Mouse (Mus musculus) heart, postnatal 0 days (tissue): Measurements from ENCODE around the gene Smcp. TPM values are rescaled to one million over a fixed set of nuclear protein-coding genes. Genes with fewer than 3 reads are reported as not detected.

Source experiments
- ATAC-seq: fragments of 200-750 bp; cut with Nextera tagmentation; 2 replicates; pipeline ENCODE4 v1.8.0; 2017; ENCODE audit warnings: low read depth, moderate number of reproducible peaks, moderate library complexity; ENCODE audit not compliant: insufficient read depth
- DNase-seq: peaks from one replicate; pipeline ENCODE4 v3.0.0-alpha.2; 2016; ENCODE audit warnings: low spot score
- H3K27ac ChIP-seq: fragments of 300-500 bp; sonication (generic); 2 replicates; pipeline ENCODE4 v1.5.1; 2014; ENCODE audit warnings: low read depth, mild to moderate bottlenecking
- H3K27me3 ChIP-seq: fragments of 300-500 bp; sonication (generic); 2 replicates; pipeline ENCODE4 v1.6.1; 2014; ENCODE audit warnings: low read length, mixed read lengths; ENCODE audit not compliant: control insufficient read depth, insufficient read depth
- H3K36me3 ChIP-seq: fragments of 300-500 bp; sonication (generic); replicated peaks from 2 replicates; pipeline ENCODE4 v1.6.1; 2014; ENCODE audit warnings: low read length, mixed read lengths; ENCODE audit not compliant: control insufficient read depth, insufficient read depth
- H3K4me1 ChIP-seq: fragments of 300-500 bp; sonication (generic); 2 replicates; pipeline ENCODE4 v1.6.1; 2014; ENCODE audit warnings: antibody characterized with exemption; ENCODE audit not compliant: control insufficient read depth, insufficient read depth
- H3K4me2 ChIP-seq: fragments of 300-500 bp; sonication (generic); 2 replicates; pipeline ENCODE4 v1.6.1; 2014; ENCODE audit warnings: low read depth, mild to moderate bottlenecking, low read length, moderate library complexity
- H3K4me3 ChIP-seq: fragments of 300-500 bp; sonication (generic); 2 replicates; pipeline ENCODE4 v1.5.1; 2014; ENCODE audit warnings: low read depth, low read length
- H3K9ac ChIP-seq: fragments of 300-500 bp; sonication (generic); replicated peaks from 2 replicates; pipeline ENCODE4 v1.6.1; 2014; ENCODE audit warnings: low read depth, low read length, mixed read lengths
- H3K9me3 ChIP-seq: fragments of 300-500 bp; sonication (generic); replicated peaks from 2 replicates; pipeline ENCODE4 v1.6.1; 2016; ENCODE audit warnings: low read length; ENCODE audit not compliant: control insufficient read depth
- CTCF ChIP-seq: IDR thresholded peaks from 2 replicates; pipeline ENCODE4 v1.5.1; 2016; ENCODE audit warnings: antibody characterized with exemption, control low read depth, low read depth
- EP300 ChIP-seq: IDR thresholded peaks from 2 replicates; pipeline ENCODE4 v1.6.1; 2016; ENCODE audit warnings: antibody characterized with exemption, low read depth
- WGBS: fragments of 180-500 bp; shearing (Covaris S2); extraction: QIAGEN DNeasy Blood & Tissue Kit; methylation state at CpG from one replicate; pipeline ENCODE4 v1.1.7; 2014; 5-methylcytosine and 5-hydroxymethylcytosine counted together
- polyA plus RNA-seq: library from polyadenylated mRNA; unstranded; fragments of >200 nt; fragmentation: Nextera tagmentation; extraction: Ambion mirVana; gene quantifications from 2 replicates; pipeline ENCODE4 v1.2.1, GENCODE M21; 2015
- total RNA-seq: library from RNA; depleted of rRNA; stranded (reverse); fragments of >200 nt; gene quantifications from 2 replicates; pipeline ENCODE4 v1.2.3, GENCODE M21; 2014; ENCODE audit warnings: low replicate concordance; rRNA removed

Smcp gene
- total and polyA plus RNA-seq, 2 experiments from 2014 or later = not detected

- H3K27ac ChIP-seq = no peak overlapping the region
- TF ChIP-seq EP300 (no peak), CTCF (no peak)
- no peak overlapping the region for H3K4me3 ChIP-seq
- no peaks in the 10 kb centered on the region for H3K4me1 ChIP-seq
- WGBS = 46% methylated on average over 2 of the region's 2 CpGs
- ATAC-seq (no peak), DNase-seq (no peak)
- no peaks in the 10 kb centered on the region for H3K36me3 ChIP-seq
- H3K9ac ChIP-seq = no peak overlapping the region
- H3K27me3 ChIP-seq = no peaks in the 10 kb centered on the region
- no peak overlapping the region for H3K4me2 ChIP-seq
- H3K9me3 ChIP-seq = no peaks in the 10 kb centered on the region
These were observed 16.2 kb downstream of the Smcp start for GRCm38 (mm10) chr3:92572514-92573155.

- DNase-seq = no peak
- H3K4me1 ChIP-seq = no peaks in the 10 kb centered on the region
- no peak overlapping the region for H3K4me3 ChIP-seq
- no peaks in the 10 kb centered on the region for H3K9me3 ChIP-seq
- H3K4me2 ChIP-seq = no peak overlapping the region
- no peak for ATAC-seq
- 83% methylated on average over 2 of the region's 2 CpGs for WGBS
- no peaks in the 10 kb centered on the region for H3K27me3 ChIP-seq
- no peaks in the 10 kb centered on the region for H3K36me3 ChIP-seq
- no peak overlapping the region for H3K9ac ChIP-seq
- H3K27ac ChIP-seq = no peak overlapping the region
- TF ChIP-seq EP300 = no peak
- TF ChIP-seq CTCF = no peak
These were observed 20.0 kb downstream of the Smcp start for GRCm38 (mm10) chr3:92568752-92569151.

GRCm38 (mm10) chr3:92565418-92565817 lies 23.4 kb downstream of the Smcp start:
- Histone ChIP-seq H3K4me2 (no peak overlapping the region), H3K27ac (no peak overlapping the region), H3K4me3 (no peak overlapping the region), H3K27me3 (no peaks in the 10 kb centered on the region), H3K36me3 (no peaks in the 10 kb centered on the region), H3K9me3 (no peaks in the 10 kb centered on the region), H3K4me1 (no peaks in the 10 kb centered on the region), H3K9ac (no peak overlapping the region)
- no peak for DNase-seq
- TF ChIP-seq EP300 (no peak), CTCF (peak; percentile 30; the same call in 1 of the 2 replicates)
- no peak for ATAC-seq

- TF ChIP-seq EP300 = no peak
- no peak for TF ChIP-seq CTCF
- no peak for DNase-seq
- H3K27ac ChIP-seq = no peak within 1 kb of the TSS
- no peak for ATAC-seq
- H3K4me3 ChIP-seq = no peak within 1 kb of the TSS
- WGBS = 70% methylated on average over 3 of the region's 3 CpGs
- H3K9me3 ChIP-seq = no peaks in the 10 kb centered on the region
- H3K27me3 ChIP-seq = no peaks in the 10 kb centered on the region
- no peak within 1 kb of the TSS for H3K9ac ChIP-seq
- H3K4me1 ChIP-seq = no peaks in the 10 kb centered on the region
- H3K36me3 ChIP-seq = no peaks in the 10 kb centered on the region
- no peak within 1 kb of the TSS for H3K4me2 ChIP-seq
These were observed 54.4 kb downstream of the Smcp start, which contains the start of gene 2310046K23Rik for GRCm38 (mm10) chr3:92534411-92534810. 2310046K23Rik (minus strand) TSS chr3:92534511.

Other genes starting within 250 kb of the Smcp start
- gene Sprr2d, start 249.9 kb downstream of the Smcp start, total RNA-seq = not detected in 2 replicates
- gene Sprr2d, start 249.9 kb downstream of the Smcp start, polyA plus RNA-seq = not detected in 2 replicates
- not detected in 2 replicates for gene Sprr2e, start 236.9 kb downstream of the Smcp start, total RNA-seq
- gene Sprr2e, start 236.9 kb downstream of the Smcp start, polyA plus RNA-seq = not detected in 2 replicates
- not detected in 2 replicates for gene Sprr2f, start 223.8 kb downstream of the Smcp start, total RNA-seq
- not detected in 2 replicates for gene Sprr2f, start 223.8 kb downstream of the Smcp start, polyA plus RNA-seq
- not detected in 2 replicates for gene Sprr2h, start 203.3 kb downstream of the Smcp start, total RNA-seq
- gene Sprr2h, start 203.3 kb downstream of the Smcp start, polyA plus RNA-seq = not detected in 2 replicates
- not detected in 2 replicates for gene Sprr2i, start 181.0 kb downstream of the Smcp start, total RNA-seq
- gene Sprr2i, start 181.0 kb downstream of the Smcp start, polyA plus RNA-seq = not detected in 2 replicates
- gene Sprr2j-ps, start 170.9 kb downstream of the Smcp start, total RNA-seq = not detected in 2 replicates
- not detected in 2 replicates for gene Sprr2j-ps, start 170.9 kb downstream of the Smcp start, polyA plus RNA-seq
- 1.3 and 2.1 TPM in 2 replicates for gene Gm9774, start 159.6 kb downstream of the Smcp start, total RNA-seq
- gene Gm9774, start 159.6 kb downstream of the Smcp start, polyA plus RNA-seq = 5.9 and 6.2 TPM in 2 replicates
- not detected in 2 replicates for gene Sprr2k, start 156.4 kb downstream of the Smcp start, total RNA-seq
- not detected in 2 replicates for gene Sprr2k, start 156.4 kb downstream of the Smcp start, polyA plus RNA-seq
- gene Sprr1b, start 150.2 kb downstream of the Smcp start, total RNA-seq = not detected in 2 replicates
- gene Sprr1b, start 150.2 kb downstream of the Smcp start, polyA plus RNA-seq = not detected in 2 replicates
- not detected in 2 replicates for gene Sprr3, start 130.3 kb downstream of the Smcp start, total RNA-seq
- gene Sprr3, start 130.3 kb downstream of the Smcp start, polyA plus RNA-seq = not detected in 2 replicates
- gene Sprr1a, start 103.1 kb downstream of the Smcp start, total RNA-seq = 44.3 TPM in 1 of 2 replicates, not detected in the other
- 0.19 TPM in 2 replicates for gene Sprr1a, start 103.1 kb downstream of the Smcp start, polyA plus RNA-seq
- gene Sprr4, start 88.5 kb downstream of the Smcp start, total RNA-seq = not detected in 2 replicates
- gene Sprr4, start 88.5 kb downstream of the Smcp start, polyA plus RNA-seq = not detected in 2 replicates
- not detected in 2 replicates for gene 2310046K23Rik, start 54.5 kb downstream of the Smcp start, total RNA-seq
- gene 2310046K23Rik, start 54.5 kb downstream of the Smcp start, polyA plus RNA-seq = not detected in 2 replicates
- gene Ivl, start 15.3 kb downstream of the Smcp start, total RNA-seq = 6.4 TPM in 1 of 2 replicates, not detected in the other
- gene Ivl, start 15.3 kb downstream of the Smcp start, polyA plus RNA-seq = not detected in 2 replicates
- gene 2210017I01Rik, start 18.5 kb upstream of the Smcp start, total RNA-seq = not detected in 2 replicates
- gene 2210017I01Rik, start 18.5 kb upstream of the Smcp start, polyA plus RNA-seq = not detected in 2 replicates
- gene Lce6a, start 32.7 kb upstream of the Smcp start, total RNA-seq = not detected in 2 replicates
- not detected in 2 replicates for gene Lce6a, start 32.7 kb upstream of the Smcp start, polyA plus RNA-seq
- gene Lce1a1, start 59.3 kb upstream of the Smcp start, total RNA-seq = not detected in 2 replicates
- not detected in 2 replicates for gene Lce1a1, start 59.3 kb upstream of the Smcp start, polyA plus RNA-seq
- not detected in 2 replicates for gene Lce1b, start 67.9 kb upstream of the Smcp start, total RNA-seq
- gene Lce1b, start 67.9 kb upstream of the Smcp start, polyA plus RNA-seq = not detected in 2 replicates
- not detected in 2 replicates for gene Lce1a2, start 81.3 kb upstream of the Smcp start, total RNA-seq
- not detected in 2 replicates for gene Lce1a2, start 81.3 kb upstream of the Smcp start, polyA plus RNA-seq
- gene Lce1c, start 90.2 kb upstream of the Smcp start, total RNA-seq = not detected in 2 replicates
- gene Lce1c, start 90.2 kb upstream of the Smcp start, polyA plus RNA-seq = not detected in 2 replicates
- not detected in 2 replicates for gene Lce1d, start 98.2 kb upstream of the Smcp start, total RNA-seq
- gene Lce1d, start 98.2 kb upstream of the Smcp start, polyA plus RNA-seq = not detected in 2 replicates
- gene Lce1e, start 120.1 kb upstream of the Smcp start, total RNA-seq = not detected in 2 replicates
- gene Lce1e, start 120.1 kb upstream of the Smcp start, polyA plus RNA-seq = not detected in 2 replicates
- gene Lce1f, start 131.4 kb upstream of the Smcp start, total RNA-seq = not detected in 2 replicates
- gene Lce1f, start 131.4 kb upstream of the Smcp start, polyA plus RNA-seq = not detected in 2 replicates
- not detected in 2 replicates for gene Gm38119, start 150.1 kb upstream of the Smcp start, total RNA-seq
- gene Gm38119, start 150.1 kb upstream of the Smcp start, polyA plus RNA-seq = not detected in 2 replicates
- not detected in 2 replicates for gene Lce1g, start 163.3 kb upstream of the Smcp start, total RNA-seq
- gene Lce1g, start 163.3 kb upstream of the Smcp start, polyA plus RNA-seq = not detected in 2 replicates
- gene Lce1h, start 176.1 kb upstream of the Smcp start, total RNA-seq = not detected in 2 replicates
- not detected in 2 replicates for gene Lce1h, start 176.1 kb upstream of the Smcp start, polyA plus RNA-seq
- not detected in 2 replicates for gene Lce1i, start 189.9 kb upstream of the Smcp start, total RNA-seq
- not detected in 2 replicates for gene Lce1i, start 189.9 kb upstream of the Smcp start, polyA plus RNA-seq
- gene Lce1j, start 201.5 kb upstream of the Smcp start, total RNA-seq = not detected in 2 replicates
- not detected in 2 replicates for gene Lce1j, start 201.5 kb upstream of the Smcp start, polyA plus RNA-seq
- not detected in 2 replicates for gene Lce1k, start 218.9 kb upstream of the Smcp start, total RNA-seq
- not detected in 2 replicates for gene Lce1k, start 218.9 kb upstream of the Smcp start, polyA plus RNA-seq
- gene Kprp, start 238.2 kb upstream of the Smcp start, total RNA-seq = not detected in 2 replicates
- not detected in 2 replicates for gene Kprp, start 238.2 kb upstream of the Smcp start, polyA plus RNA-seq